Mouse (Mus musculus) CH12.LX (cell line): ENCODE data around the gene Bicc1. TPM values are rescaled to one million over a fixed set of nuclear protein-coding genes. Genes with fewer than 3 reads are reported as not detected.

Experiments used
- DNase-seq: peaks from one replicate; pipeline ENCODE4 v3.0.0-alpha.2; 2013; ENCODE audit errors: extremely low read depth
- H3K27ac ChIP-seq: 2 replicates; pipeline ENCODE4 v1.5.1; 2012; ENCODE audit warnings: low read depth, mild to moderate bottlenecking, control low read depth, moderate library complexity; ENCODE audit not compliant: insufficient read depth
- H3K27me3 ChIP-seq: replicated peaks from 2 replicates; pipeline ENCODE3; 2012; ENCODE audit warnings: inconsistent platforms
- H3K36me3 ChIP-seq, 2 experiments: replicated peaks in 1 of 2; 2 replicates each; pipeline versions ENCODE3 to v1.6.1; 2012; ENCODE audit warnings: inconsistent platforms in 1 of 2, low read length in 1 of 2, mild to moderate bottlenecking in 1 of 2, mixed read lengths in 1 of 2, moderate library complexity in 1 of 2; ENCODE audit not compliant: control insufficient read depth in 1 of 2, insufficient read depth in 1 of 2
- H3K4me1 ChIP-seq, 2 experiments: 2 replicates each; pipeline ENCODE4 v1.6.1; 2012; ENCODE audit warnings: inconsistent platforms in 1 of 2, moderate library complexity in 1 of 2; ENCODE audit not compliant: insufficient read depth in 2 of 2, control insufficient read depth in 1 of 2
- H3K4me2 ChIP-seq: 2 replicates; pipeline ENCODE4 v1.6.1; 2012; ENCODE audit warnings: low read depth, mild to moderate bottlenecking, control low read depth; ENCODE audit not compliant: poor library complexity, insufficient read depth, severe bottlenecking
- H3K4me3 ChIP-seq, 3 experiments: fragments of 150-350 bp in 1 of 3; sonication (generic) in 1 of 3; replicated peaks in 1 of 3; 2 replicates each; pipeline versions ENCODE3 to v1.5.1; 2011 to 2012; ENCODE audit warnings: low read depth in 2 of 3, low read length in 2 of 3, mild to moderate bottlenecking in 2 of 3, moderate library complexity in 2 of 3, control low read depth in 1 of 3, improper control_type of control experiment in 1 of 3, inconsistent platforms in 1 of 3, mixed read lengths in 1 of 3; ENCODE audit not compliant: poor library complexity in 1 of 3
- H3K79me2 ChIP-seq: replicated peaks from 2 replicates; pipeline ENCODE4 v1.6.1; 2012; ENCODE audit warnings: mild to moderate bottlenecking, moderate library complexity; ENCODE audit not compliant: control insufficient read depth, poor library complexity, insufficient read depth, severe bottlenecking; ENCODE audit errors: extremely low read depth
- H3K9ac ChIP-seq: 2 replicates; pipeline ENCODE4 v1.6.1; 2012; ENCODE audit warnings: low read depth, mild to moderate bottlenecking, control low read depth, moderate library complexity; ENCODE audit not compliant: insufficient read depth
- H3K9me3 ChIP-seq: replicated peaks from 2 replicates; pipeline ENCODE3; 2012; ENCODE audit warnings: low read length, inconsistent platforms, mixed read lengths
- CHD1 ChIP-seq: IDR thresholded peaks from 2 replicates; pipeline ENCODE4 v1.6.1; 2012; ENCODE audit warnings: low read depth, low read length, improper control_type of control experiment, inconsistent platforms
- E2F4 ChIP-seq: IDR thresholded peaks from 2 replicates; pipeline ENCODE4 v1.6.1; 2011; ENCODE audit warnings: low read depth, low read length, improper control_type of control experiment; ENCODE audit not compliant: insufficient replicate concordance
- ELF1 ChIP-seq: IDR thresholded peaks from 2 replicates; pipeline ENCODE4 v1.6.1; 2014; ENCODE audit warnings: low read depth, mild to moderate bottlenecking, inconsistent platforms, low read length, improper control_type of control experiment
- EP300 ChIP-seq: IDR thresholded peaks from 2 replicates; pipeline ENCODE4 v1.6.1; 2011; ENCODE audit warnings: low read length, improper control_type of control experiment
- GABPA ChIP-seq: IDR thresholded peaks from 2 replicates; pipeline ENCODE4 v1.6.1; 2012; ENCODE audit warnings: low read depth, low read length, improper control_type of control experiment, inconsistent platforms; ENCODE audit not compliant: insufficient replicate concordance
- HCFC1 ChIP-seq: IDR thresholded peaks from 2 replicates; pipeline ENCODE4 v1.6.1; 2012; ENCODE audit warnings: low read depth, mild to moderate bottlenecking, inconsistent platforms, low read length, improper control_type of control experiment
- IRF4 ChIP-seq: IDR thresholded peaks from 2 replicates; pipeline ENCODE4 v1.6.1; 2014; ENCODE audit warnings: low read depth, mild to moderate bottlenecking, inconsistent platforms, low read length, improper control_type of control experiment
- MAZ ChIP-seq: IDR thresholded peaks from 2 replicates; pipeline ENCODE4 v1.6.1; 2012; ENCODE audit warnings: low read depth, mild to moderate bottlenecking, inconsistent platforms, low read length, improper control_type of control experiment, moderate library complexity
- MEF2A ChIP-seq: IDR thresholded peaks from 2 replicates; pipeline ENCODE4 v1.6.1; 2014; ENCODE audit warnings: low read depth, mild to moderate bottlenecking, inconsistent platforms, low read length, improper control_type of control experiment, borderline replicate concordance
- NELFE ChIP-seq: IDR thresholded peaks from 2 replicates; pipeline ENCODE4 v1.6.1; 2011; ENCODE audit warnings: low read depth, low read length, improper control_type of control experiment
- NRF1 ChIP-seq: IDR thresholded peaks from 2 replicates; pipeline ENCODE4 v1.6.1; 2014; ENCODE audit warnings: low read depth, mild to moderate bottlenecking, inconsistent platforms, low read length, improper control_type of control experiment, moderate library complexity
- POLR2AphosphoS2 ChIP-seq: IDR thresholded peaks from 2 replicates; pipeline ENCODE4 v1.6.1; 2011; ENCODE audit warnings: low read depth, low read length, improper control_type of control experiment
- RAD21 ChIP-seq: IDR thresholded peaks from 2 replicates; pipeline ENCODE4 v1.6.1; 2011; ENCODE audit warnings: low read depth, mild to moderate bottlenecking, low read length, improper control_type of control experiment, moderate library complexity
- TBP ChIP-seq: conservative IDR thresholded peaks from 2 replicates; pipeline ENCODE4 v1.6.1; 2011; ENCODE audit warnings: low read depth, low read length, improper control_type of control experiment
- UBTF ChIP-seq: IDR thresholded peaks from 2 replicates; pipeline ENCODE4 v1.6.1; 2012; ENCODE audit warnings: low read depth, mild to moderate bottlenecking, inconsistent platforms, low read length, improper control_type of control experiment, moderate library complexity
- USF1 ChIP-seq: IDR thresholded peaks from 2 replicates; pipeline ENCODE4 v1.6.1; 2014; ENCODE audit warnings: low read depth, mild to moderate bottlenecking, inconsistent platforms, low read length, improper control_type of control experiment
- ZKSCAN1 ChIP-seq: IDR thresholded peaks from 2 replicates; pipeline ENCODE4 v1.6.1; 2012; ENCODE audit warnings: low read depth, inconsistent platforms, low read length, improper control_type of control experiment, borderline replicate concordance
- dilution Hi-C: fragments of 300-500 bp; cut with MboI; formaldehyde crosslinking; loops from 2 replicates; pipeline ENCODE4 v1.14.3; 2020; ENCODE audit warnings: low sequenced_read_pairs; ENCODE audit not compliant: extremely low pct_unique_long_range_greater_than_20kb, extremely low pct_ligation_motif_present
- in situ Hi-C: fragments of 300-500 bp; cut with MboI; formaldehyde crosslinking; loops from 3 replicates; pipeline ENCODE4 v1.14.3; 2019; ENCODE audit warnings: low sequenced_read_pairs, low pct_ligation_motif_present, low pct_unique_long_range_greater_than_20kb, mixed read lengths
- polyA plus RNA-seq: library from polyadenylated mRNA; unstranded; fragments of >175 nt; gene quantifications from 2 replicates; pipeline ENCODE4 v1.2.1, GENCODE M21; 2012; ENCODE audit warnings: low read depth; ENCODE audit not compliant: insufficient read length
- total RNA-seq, 2 experiments: library from RNA; depleted of rRNA; stranded (reverse); fragments of 300-350 nt in 1 of 2; fragments of >200 nt in 1 of 2; gene quantifications; 2 replicates each; pipeline ENCODE4 v1.2.3; 2012 to 2014

Bicc1 gene
- total and polyA plus RNA-seq, 3 experiments: not detected

GRCm38 (mm10) chr10:71117766-71118165, 41.7 kb downstream of the Bicc1 start:
- no peaks in the 10 kb centered on the region for H3K4me1 ChIP-seq
- TF ChIP-seq ELF1 (no peak), RAD21 (no peak), USF1 (no peak), POLR2AphosphoS2 (no peak), CHD1 (no peak), NELFE (no peak), ZKSCAN1 (no peak), TBP (no peak), NRF1 (no peak), GABPA (no peak), EP300 (no peak)
- H3K4me3 ChIP-seq: no peak overlapping the region
- H3K9ac ChIP-seq: no peak overlapping the region
- no peaks in the 10 kb centered on the region for H3K79me2 ChIP-seq
- in situ Hi-C loops (no loop called here), dilution Hi-C loops (no loop called here)
- no peaks in the 10 kb centered on the region for H3K36me3 ChIP-seq
- no peak for DNase-seq
- H3K9me3 ChIP-seq: no peaks in the 10 kb centered on the region
- no peak overlapping the region for H3K27ac ChIP-seq
- H3K4me2 ChIP-seq: no peak overlapping the region
- H3K27me3 ChIP-seq: no peaks in the 10 kb centered on the region

GRCm38 (mm10) chr10:71114260-71114920, 45.1 kb downstream of the Bicc1 start:
- H3K9me3 ChIP-seq: no peaks in the 10 kb centered on the region
- no peak overlapping the region for H3K4me2 ChIP-seq
- in situ Hi-C loops: no loop called here
- H3K4me1 ChIP-seq: no peaks in the 10 kb centered on the region
- H3K27ac ChIP-seq: no peak overlapping the region
- no peak for DNase-seq
- H3K36me3 ChIP-seq: no peaks in the 10 kb centered on the region
- H3K27me3 ChIP-seq: no peaks in the 10 kb centered on the region
- H3K79me2 ChIP-seq: no peaks in the 10 kb centered on the region
- dilution Hi-C loops: no loop called here
- TF ChIP-seq MAZ: no peak
- TF ChIP-seq TBP: no peak
- no peak for TF ChIP-seq IRF4
- no peak for TF ChIP-seq ZKSCAN1
- no peak for TF ChIP-seq E2F4
- TF ChIP-seq RAD21: no peak
- no peak for TF ChIP-seq UBTF
- no peak for TF ChIP-seq HCFC1
- TF ChIP-seq MEF2A: no peak
- no peak overlapping the region for H3K9ac ChIP-seq
- H3K4me3 ChIP-seq: no peak overlapping the region
